Mouse (Mus musculus) left cerebral cortex, adult 2 months (tissue): ENCODE data around the gene Hydin. TPM values are rescaled to one million over a fixed set of nuclear protein-coding genes. Genes with fewer than 3 reads are reported as not detected.

Source experiments
- DNase-seq, 2 experiments: peaks; one replicate each; pipeline ENCODE4 v3.0.0; 2021 to 2022; ENCODE audit warnings: low spot score in 2 of 2, mixed read lengths in 1 of 2; ENCODE audit errors: extremely low spot score in 1 of 2
- H3K27ac ChIP-seq: fragments of 200-600 bp; 2 replicates; pipeline ENCODE4 v1.8.1; 2022
- H3K4me3 ChIP-seq: fragments of 200-600 bp; 2 replicates; pipeline ENCODE4 v1.8.1; 2022
- CTCF ChIP-seq: fragments of 200-600 bp; IDR thresholded peaks from 2 replicates; pipeline ENCODE4 v1.8.1; 2022; ENCODE audit warnings: antibody characterized with exemption, mild to moderate bottlenecking, moderate library complexity
- intact Hi-C: fragments of 180-260 bp; cut with DNase I; formaldehyde crosslinking; loops from one replicate; pipeline ENCODE4 v1.15.1; 2025
- total RNA-seq, 2 experiments: library from RNA; stranded (reverse); gene quantifications; 2 replicates each; pipeline ENCODE4 v1.2.3; 2021

The Hydin gene
- total RNA-seq, 2 experiments from 2014 or later: 0.50 to 0.63 TPM

GRCm38 (mm10) chr8:110404516-110404915, 137.7 kb downstream of the Hydin start:
- DNase-seq: no peak
- Histone ChIP-seq H3K4me3 (no peak overlapping the region), H3K27ac (no peak overlapping the region)
- TF ChIP-seq CTCF: no peak
- intact Hi-C loops: no loop called here

- no peak overlapping the region for H3K4me3 ChIP-seq
- no peak overlapping the region for H3K27ac ChIP-seq
- no peak for TF ChIP-seq CTCF
- no peak for DNase-seq
- intact Hi-C loops: no loop called here
Measured at GRCm38 (mm10) chr8:110415121-110415520, 148.3 kb downstream of the Hydin start.

GRCm38 (mm10) chr8:110416931-110417330, 150.2 kb downstream of the Hydin start:
- intact Hi-C loops: no loop called here
- H3K27ac ChIP-seq: no peak overlapping the region
- DNase-seq: no peak
- H3K4me3 ChIP-seq: no peak overlapping the region
- no peak for TF ChIP-seq CTCF

GRCm38 (mm10) chr8:110417801-110418200, 151.0 kb downstream of the Hydin start:
- H3K4me3 ChIP-seq: no peak overlapping the region
- no peak for TF ChIP-seq CTCF
- intact Hi-C loops: no loop called here
- no peak overlapping the region for H3K27ac ChIP-seq
- no peak for DNase-seq

GRCm38 (mm10) chr8:110419711-110420110, 152.9 kb downstream of the Hydin start:
- intact Hi-C loops: no loop called here

GRCm38 (mm10) chr8:110420221-110420620, 153.4 kb downstream of the Hydin start:
- DNase-seq: no peak
- no peak overlapping the region for H3K4me3 ChIP-seq
- intact Hi-C loops: no loop called here
- TF ChIP-seq CTCF: no peak; the same call in 1 of the 2 replicates
- H3K27ac ChIP-seq: no peak overlapping the region

More at GRCm38 (mm10) chr8:110419711-110420110, 152.9 kb downstream of the Hydin start:
- no peak overlapping the region for H3K27ac ChIP-seq
- DNase-seq: no peak
- no peak overlapping the region for H3K4me3 ChIP-seq
- no peak for TF ChIP-seq CTCF

GRCm38 (mm10) chr8:110424146-110424545, 157.4 kb downstream of the Hydin start:
- intact Hi-C loops: no loop called here
- Histone ChIP-seq H3K4me3 (no peak overlapping the region), H3K27ac (no peak overlapping the region)
- no peak for TF ChIP-seq CTCF
- DNase-seq: no peak

- H3K27ac ChIP-seq: no peak overlapping the region
- intact Hi-C loops: no loop called here
- no peak for DNase-seq
- H3K4me3 ChIP-seq: no peak overlapping the region
- TF ChIP-seq CTCF: no peak
Measured at GRCm38 (mm10) chr8:110431340-110431739, 164.6 kb downstream of the Hydin start.

- DNase-seq: no peak
- TF ChIP-seq CTCF: no peak
- intact Hi-C loops: no loop called here
- Histone ChIP-seq H3K4me3 (no peak overlapping the region), H3K27ac (no peak overlapping the region)
Measured at GRCm38 (mm10) chr8:110440528-110440927, 173.8 kb downstream of the Hydin start.

- intact Hi-C loops: no loop called here
- no peak for TF ChIP-seq CTCF
- no peak overlapping the region for H3K4me3 ChIP-seq
Measured at GRCm38 (mm10) chr8:110444276-110444675, 177.5 kb downstream of the Hydin start.

GRCm38 (mm10) chr8:110450463-110450862, 183.7 kb downstream of the Hydin start:
- DNase-seq: no peak
- no peak for TF ChIP-seq CTCF
- no peak overlapping the region for H3K4me3 ChIP-seq
- intact Hi-C loops: no loop called here
- no peak overlapping the region for H3K27ac ChIP-seq

More at GRCm38 (mm10) chr8:110444276-110444675, 177.5 kb downstream of the Hydin start:
- H3K27ac ChIP-seq: no peak overlapping the region
- DNase-seq: no peak

GRCm38 (mm10) chr8:110454466-110454865, 187.7 kb downstream of the Hydin start:
- H3K4me3 ChIP-seq: no peak overlapping the region
- TF ChIP-seq CTCF: no peak
- intact Hi-C loops: no loop called here
- no peak for DNase-seq
- H3K27ac ChIP-seq: no peak overlapping the region

- intact Hi-C loops: no loop called here
- no peak overlapping the region for H3K27ac ChIP-seq
- DNase-seq: no peak
- no peak overlapping the region for H3K4me3 ChIP-seq
- no peak for TF ChIP-seq CTCF
Measured at GRCm38 (mm10) chr8:110457424-110457823, 190.6 kb downstream of the Hydin start.
